Mouse (Mus musculus) thymus, adult 2 months (tissue): ENCODE results near the gene Sec14l5. TPM values are rescaled to one million over a fixed set of nuclear protein-coding genes. Genes with fewer than 3 reads are reported as not detected.
A peak's percentile ranks its signal among the peaks of the same experiment; 100 is the strongest.

Experiments
- DNase-seq: peaks from one replicate; pipeline ENCODE4 v3.0.0; 2021
- H3K27ac ChIP-seq: fragments of 200-500 bp; 2 replicates; pipeline ENCODE4 v1.5.1; 2012; ENCODE audit warnings: low read length, control low read depth; ENCODE audit not compliant: control insufficient read depth, insufficient read depth
- H3K27me3 ChIP-seq: fragments of 200-500 bp; 2 replicates; pipeline ENCODE4 v1.6.1; 2012; ENCODE audit warnings: mild to moderate bottlenecking, low read length, moderate library complexity, mixed read lengths; ENCODE audit not compliant: control insufficient read depth, insufficient read depth
- H3K36me3 ChIP-seq: fragments of 200-500 bp; 2 replicates; pipeline ENCODE4 v1.6.1; 2012; ENCODE audit warnings: mild to moderate bottlenecking, low read length, moderate library complexity; ENCODE audit not compliant: control insufficient read depth, insufficient read depth
- H3K4me1 ChIP-seq: fragments of 200-500 bp; replicated peaks from 2 replicates; pipeline ENCODE4 v1.6.1; 2012; ENCODE audit warnings: low read length; ENCODE audit not compliant: control insufficient read depth, insufficient read depth
- H3K4me3 ChIP-seq: fragments of 200-500 bp; 2 replicates; pipeline ENCODE4 v1.5.1; 2012; ENCODE audit warnings: mild to moderate bottlenecking, low read length, control low read depth, moderate library complexity; ENCODE audit not compliant: control insufficient read depth, insufficient read depth
- CTCF ChIP-seq: fragments of 200-500 bp; IDR thresholded peaks from 2 replicates; pipeline ENCODE4 v1.5.1; 2012; ENCODE audit warnings: mild to moderate bottlenecking, control low read depth, low read length, moderate library complexity, borderline replicate concordance; ENCODE audit not compliant: control insufficient read depth, poor library complexity, insufficient read depth; ENCODE audit errors: extremely low read depth
- POLR2A ChIP-seq: fragments of 200-500 bp; IDR thresholded peaks from 2 replicates; pipeline ENCODE4 v1.6.1; 2012; ENCODE audit warnings: mild to moderate bottlenecking, low read length, control low read depth, moderate library complexity; ENCODE audit not compliant: control insufficient read depth, poor library complexity, insufficient read depth; ENCODE audit errors: extremely low read depth
- WGBS: fragments of 180-500 bp; shearing (Covaris S2); methylation state at CpG from one replicate; pipeline ENCODE4 v1.1.7; 2018; 5-methylcytosine and 5-hydroxymethylcytosine counted together
- polyA plus RNA-seq: library from polyadenylated mRNA; depleted of rRNA; stranded (reverse); fragments of >200 nt; gene quantifications from 2 replicates; pipeline ENCODE4 v1.2.3, GENCODE M21; 2012

The Sec14l5 gene
- polyA plus RNA-seq, 1 experiment = 2.0 TPM

GRCm38 (mm10) chr16:5195080-5195479, 48.2 kb downstream of the Sec14l5 start:
- no peak overlapping the region for H3K27ac ChIP-seq
- H3K27me3 ChIP-seq = no peaks in the 10 kb centered on the region
- no peaks in the 10 kb centered on the region for H3K4me1 ChIP-seq
- peak; percentile 48 for DNase-seq
- H3K4me3 ChIP-seq = no peak overlapping the region
- 54% methylated on average over 6 of the region's 6 CpGs for WGBS
- peak; percentile 62; the same call in 1 of the 2 replicates for TF ChIP-seq CTCF
- no peak for TF ChIP-seq POLR2A
- H3K36me3 ChIP-seq = 0 out of 2 replicates have a peak, but pooled peaks cover 3% of the 10 kb centered on the region

GRCm38 (mm10) chr16:5202681-5203080, 55.8 kb downstream of the Sec14l5 start:
- DNase-seq = peak; percentile 44
- no peak for TF ChIP-seq CTCF
- TF ChIP-seq POLR2A = no peak
- 11% methylated on average over 4 of the region's 4 CpGs for WGBS

GRCm38 (mm10) chr16:5203200-5203599, 56.3 kb downstream of the Sec14l5 start:
- TF ChIP-seq POLR2A (no peak), CTCF (no peak)
- DNase-seq = peak; percentile 30
- under 1% methylated on average over 36 of the region's 36 CpGs for WGBS
- Histone ChIP-seq H3K27ac (peak overlapping the region; percentile 33; the same call in 1 of the 2 replicates), H3K36me3 (no peaks in the 10 kb centered on the region), H3K4me3 (peak overlapping the region; percentile 80), H3K4me1 (peaks cover 4% of the 10 kb centered on the region; the same call in 1 of the 2 replicates), H3K27me3 (no peaks in the 10 kb centered on the region)

More at GRCm38 (mm10) chr16:5202681-5203080, 55.8 kb downstream of the Sec14l5 start:
- Histone ChIP-seq H3K27me3 (no peaks in the 10 kb centered on the region), H3K36me3 (no peaks in the 10 kb centered on the region), H3K4me3 (peak overlapping the region; percentile 80), H3K4me1 (peaks cover 4% of the 10 kb centered on the region; the same call in 1 of the 2 replicates), H3K27ac (peak overlapping the region; percentile 33; the same call in 1 of the 2 replicates)

- peak within 1 kb of the TSS; percentile 33; the same call in 1 of the 2 replicates for H3K27ac ChIP-seq
- TF ChIP-seq POLR2A (peak; percentile 62; the same call in 1 of the 2 replicates), CTCF (no peak)
- H3K36me3 ChIP-seq = no peaks in the 10 kb centered on the region
- peak; percentile 76 for DNase-seq
- peaks cover 4% of the 10 kb centered on the region; the same call in 1 of the 2 replicates for H3K4me1 ChIP-seq
- peak within 1 kb of the TSS; percentile 80 for H3K4me3 ChIP-seq
- H3K27me3 ChIP-seq = no peaks in the 10 kb centered on the region
- 2% methylated on average over 40 of the region's 40 CpGs for WGBS
These were observed 56.9 kb downstream of the Sec14l5 start, which contains the start of gene Nagpa for GRCm38 (mm10) chr16:5203668-5204433. Gene Nagpa, minus strand, starts transcription at chr16:5204012.

- no peak for DNase-seq
- TF ChIP-seq POLR2A (no peak), CTCF (no peak)
- WGBS = 98% methylated on average over 5 of the region's 5 CpGs
- H3K4me3 ChIP-seq = no peak overlapping the region
- peaks cover 4% of the 10 kb centered on the region; the same call in 1 of the 2 replicates for H3K4me1 ChIP-seq
- no peaks in the 10 kb centered on the region for H3K36me3 ChIP-seq
- H3K27ac ChIP-seq = no peak overlapping the region
- H3K27me3 ChIP-seq = no peaks in the 10 kb centered on the region
These were observed 58.6 kb downstream of the Sec14l5 start for GRCm38 (mm10) chr16:5205431-5205970.

GRCm38 (mm10) chr16:5206051-5206450, 59.1 kb downstream of the Sec14l5 start:
- no peaks in the 10 kb centered on the region for H3K36me3 ChIP-seq
- no peak overlapping the region for H3K4me3 ChIP-seq
- no peaks in the 10 kb centered on the region for H3K27me3 ChIP-seq
- TF ChIP-seq POLR2A (no peak), CTCF (no peak)
- DNase-seq = no peak
- H3K27ac ChIP-seq = no peak overlapping the region
- WGBS = 91% methylated on average over 5 of the region's 5 CpGs
- peaks cover 4% of the 10 kb centered on the region; the same call in 1 of the 2 replicates for H3K4me1 ChIP-seq
